Mouse (Mus musculus): Measurements from ENCODE around the gene Igsf6.
"Not testable (repeated sequence)": the region's sequence is repeated elsewhere in the genome, so short reads cannot be mapped to it uniquely, and the experiment has no call there.

The Igsf6 gene

GRCm38 (mm10) chr7:121047624-121048023 lies 26.7 kb downstream of the Igsf6 start:
- DNase-seq, result no peak

- no peak for DNase-seq
Observed at GRCm38 (mm10) chr7:121045671-121046453, 28.5 kb downstream of the Igsf6 start.

- no peak for DNase-seq
Observed at GRCm38 (mm10) chr7:121044251-121044650, 30.1 kb downstream of the Igsf6 start.

- no peak for DNase-seq
Observed at GRCm38 (mm10) chr7:121043510-121043909, 30.9 kb downstream of the Igsf6 start.

- DNase-seq, result no peak
Observed at GRCm38 (mm10) chr7:121043004-121043403, 31.4 kb downstream of the Igsf6 start.

GRCm38 (mm10) chr7:121041989-121042388 lies 32.4 kb downstream of the Igsf6 start:
- DNase-seq, result no peak

GRCm38 (mm10) chr7:121040595-121040994 lies 33.8 kb downstream of the Igsf6 start:
- DNase-seq, result no peak

GRCm38 (mm10) chr7:121035161-121035721 lies 39.1 kb downstream of the Igsf6 start:
- DNase-seq, result peak; percentile 20

- DNase-seq, result peak; percentile 65
Observed at GRCm38 (mm10) chr7:121034701-121035141, 39.7 kb downstream of the Igsf6 start.

- DNase-seq, result peak; percentile 93
Observed at GRCm38 (mm10) chr7:121033856-121034652, 40.3 kb downstream of the Igsf6 start, which contains the start of gene Mettl9. Mettl9 (plus strand) TSS chr7:121034445.

- not testable (repeated sequence) for DNase-seq
Observed at GRCm38 (mm10) chr7:121029947-121030346, 44.4 kb downstream of the Igsf6 start.

GRCm38 (mm10) chr7:121026300-121026699 lies 48.1 kb downstream of the Igsf6 start:
- no peak for DNase-seq

GRCm38 (mm10) chr7:121025221-121026008 lies 49.0 kb downstream of the Igsf6 start:
- no peak for DNase-seq

- peak; percentile 28 for DNase-seq
Observed at GRCm38 (mm10) chr7:121020277-121020676, 54.1 kb downstream of the Igsf6 start.

GRCm38 (mm10) chr7:121018778-121019177 lies 55.6 kb downstream of the Igsf6 start:
- no peak for DNase-seq

GRCm38 (mm10) chr7:121014486-121014885 lies 59.9 kb downstream of the Igsf6 start:
- no peak for DNase-seq

Measured in right cerebral cortex, adult 18-20 months (tissue).